Mouse (Mus musculus) liver, embryonic 14.5 days (tissue): ENCODE results near the gene Lrtm1.

ENCODE experiments used
- CTCF ChIP-seq: IDR thresholded peaks from 2 replicates; pipeline ENCODE4 v1.5.1; 2016; ENCODE audit warnings: antibody characterized with exemption, low read depth, control low read depth
- EP300 ChIP-seq: IDR thresholded peaks from 2 replicates; pipeline ENCODE4 v1.6.1; 2016; ENCODE audit warnings: antibody characterized with exemption, low read depth

- TF ChIP-seq CTCF (no peak), EP300 (no peak)
These were observed 4.8 kb upstream of the Lrtm1 start for GRCm38 (mm10) chr14:29013161-29013560.
